Mouse (Mus musculus): ENCODE data around the gene Celf2.

- TF ChIP-seq CHD2 (IDR thresholded peaks at IDR 0.05; ENCODE audit: low read depth, low read length), result no peak
- no peak for TF ChIP-seq MAFK (IDR thresholded peaks at IDR 0.05; ENCODE audit: insufficient read depth, low read depth, low read length)
- no peak for TF ChIP-seq ZNF384 (IDR thresholded peaks at IDR 0.05; ENCODE audit: low read depth, low read length)
- TF ChIP-seq HCFC1 (IDR thresholded peaks at IDR 0.05; ENCODE audit: borderline replicate concordance, insufficient read depth, low read length), result no peak
- no peak for TF ChIP-seq ZC3H11A (IDR thresholded peaks at IDR 0.05; ENCODE audit: borderline replicate concordance, low read depth, low read length)
Observed at GRCm38 (mm10) chr2:7259616-7260015, 249.7 kb downstream of the Celf2 start.

Measured in ES-E14 (cell line).